Mouse (Mus musculus): ENCODE data around the gene Kdsr.

The Kdsr gene

GRCm38 (mm10) chr1:106759572-106760435 lies at the start of gene Kdsr:
Gene Kdsr (minus strand): TSS chr1:106759727.
- peak; percentile 89 for DNase-seq (ENCODE audit: low spot score)

DNA sequence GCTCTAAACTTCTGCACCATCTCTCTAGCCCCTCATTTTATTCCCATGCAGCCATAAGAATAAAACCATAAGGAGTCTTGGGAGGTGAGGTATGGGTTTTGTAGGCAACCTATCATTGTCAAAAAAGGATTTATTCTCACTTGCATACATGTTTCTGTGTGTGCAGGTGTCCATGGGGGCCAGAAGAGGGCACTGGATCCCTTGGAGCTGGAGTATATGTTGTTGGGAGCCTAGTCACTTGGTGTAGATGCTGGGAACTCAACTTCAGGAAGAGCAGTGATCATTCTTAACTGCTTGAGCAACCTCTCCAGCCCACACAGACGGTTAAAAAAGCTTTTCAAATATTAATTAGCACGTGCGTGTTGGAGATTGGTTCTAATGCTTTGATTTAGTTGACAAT lies 40.4 kb upstream of the Kdsr start:
- no peak for DNase-seq (ENCODE audit: low spot score)

- DNase-seq (ENCODE audit: low spot score), result no peak
Measured at GRCm38 (mm10) chr1:106799406-106799805, 39.9 kb upstream of the Kdsr start.

DNA sequence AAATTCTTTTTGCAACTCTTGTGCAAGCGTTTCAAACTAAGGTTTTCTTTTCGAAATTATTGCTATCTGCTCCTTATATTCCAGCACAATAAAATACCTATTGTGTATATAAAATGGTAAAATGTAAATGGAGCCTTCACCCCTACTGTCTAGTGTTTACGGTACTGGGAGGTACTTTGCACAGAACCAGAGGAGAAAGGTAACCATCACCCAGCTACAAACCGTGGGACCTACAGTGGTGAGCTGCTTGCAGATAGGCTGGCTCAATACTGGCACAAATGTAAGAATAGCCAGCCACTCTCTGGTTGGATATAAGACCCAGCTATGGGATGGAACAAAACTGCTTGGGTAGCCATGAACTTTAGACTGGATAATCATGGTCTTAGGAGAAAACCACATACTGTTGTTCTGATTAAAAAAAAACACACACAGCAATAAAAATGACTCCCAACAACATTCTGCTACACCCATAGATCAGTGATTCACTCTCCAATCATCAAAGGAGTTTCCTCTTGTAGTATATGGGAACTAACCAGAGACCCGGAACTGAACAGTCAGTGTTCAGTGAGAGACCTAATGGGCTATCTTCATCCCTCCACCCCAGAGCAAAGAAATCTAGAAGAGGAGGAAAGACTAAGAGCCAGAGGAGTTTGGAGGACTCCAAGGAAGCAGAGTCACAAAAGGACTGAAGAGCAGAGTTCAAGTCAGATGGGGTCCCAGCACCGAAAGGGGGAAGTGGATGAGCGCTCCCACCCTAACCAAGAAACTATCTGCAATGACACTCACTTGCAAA lies 37.7 kb upstream of the Kdsr start:
- no peak for DNase-seq (ENCODE audit: low spot score)

GRCm38 (mm10) chr1:106796542-106796924 lies 37.0 kb upstream of the Kdsr start, which contains the start of gene Vps4b:
Gene Vps4b (minus strand): TSS chr1:106796728.
- DNase-seq (ENCODE audit: low spot score), result peak; percentile 83

DNA sequence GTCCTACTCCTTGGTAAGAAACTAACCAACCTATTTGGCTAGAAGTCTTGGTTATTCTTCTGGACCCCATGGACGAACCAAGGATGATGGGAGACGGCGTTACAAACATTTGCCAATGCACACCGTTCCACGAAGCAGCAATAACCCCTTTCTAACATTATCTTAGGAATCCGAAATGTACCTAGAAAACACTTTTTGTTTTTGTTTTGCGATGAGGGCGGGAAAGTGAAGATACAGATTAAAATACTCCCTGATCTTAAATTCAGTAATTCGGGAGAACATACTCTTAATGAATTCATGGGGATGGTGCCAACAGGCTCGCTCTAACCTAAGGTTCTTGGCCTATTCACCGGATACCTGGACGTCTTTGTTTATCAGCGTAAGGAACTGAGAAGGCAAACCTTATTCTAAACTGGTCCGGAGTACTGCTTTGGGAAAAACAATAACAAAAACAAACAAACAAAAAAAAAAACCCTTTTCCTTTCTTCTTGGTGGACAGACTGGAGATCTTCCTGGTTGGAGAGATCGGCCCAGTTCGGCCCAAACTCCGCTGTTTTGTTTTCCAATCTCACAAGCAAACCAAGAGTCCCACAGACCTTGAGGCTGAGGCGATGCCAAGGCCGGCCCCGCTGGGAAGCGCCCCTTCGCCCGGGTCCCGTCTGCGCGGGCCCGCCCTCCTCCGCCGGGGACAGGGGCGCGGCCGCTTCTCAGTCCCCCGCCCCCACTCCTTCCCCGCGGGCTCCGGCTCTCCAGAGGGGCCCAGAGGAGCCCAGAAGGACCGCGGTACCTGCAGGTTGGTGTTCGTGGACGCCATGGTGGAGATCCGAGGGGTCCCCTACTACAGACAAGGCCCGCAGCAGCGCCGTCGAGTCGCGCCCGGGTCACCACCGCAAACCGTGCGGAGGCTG lies 36.4 kb upstream of the Kdsr start:
- no peak for DNase-seq (ENCODE audit: low spot score)

GRCm38 (mm10) chr1:106774896-106775295 lies 15.4 kb upstream of the Kdsr start:
- DNase-seq (ENCODE audit: low spot score), result no peak

- no peak for DNase-seq (ENCODE audit: low spot score)
Measured at GRCm38 (mm10) chr1:106774092-106774491, 14.6 kb upstream of the Kdsr start.

GRCm38 (mm10) chr1:106768773-106769172 lies 9.2 kb upstream of the Kdsr start:
- DNase-seq (ENCODE audit: low spot score), result no peak

- DNase-seq (ENCODE audit: low spot score), result no peak
Measured at GRCm38 (mm10) chr1:106765771-106766170, 6.2 kb upstream of the Kdsr start.

DNA sequence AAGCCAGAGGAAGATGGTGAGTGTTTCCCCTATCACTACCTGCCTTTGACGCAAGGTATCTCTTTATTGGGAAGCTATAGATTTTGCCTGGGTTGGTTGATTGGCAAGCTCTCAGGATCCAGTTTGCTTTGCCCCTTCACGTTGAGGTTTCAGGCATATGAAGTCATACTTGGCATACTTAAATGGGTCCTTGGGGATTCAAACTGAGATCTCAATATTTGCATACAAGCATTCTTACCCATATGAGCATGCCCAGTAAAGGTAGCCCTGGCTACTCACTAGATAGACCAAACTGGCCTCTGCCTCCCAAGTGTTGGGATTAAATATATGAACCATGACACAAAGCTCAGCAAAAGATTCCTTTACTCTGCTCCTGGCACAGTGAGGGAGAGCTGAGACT lies 5.3 kb upstream of the Kdsr start:
- no peak for DNase-seq (ENCODE audit: low spot score)

DNA sequence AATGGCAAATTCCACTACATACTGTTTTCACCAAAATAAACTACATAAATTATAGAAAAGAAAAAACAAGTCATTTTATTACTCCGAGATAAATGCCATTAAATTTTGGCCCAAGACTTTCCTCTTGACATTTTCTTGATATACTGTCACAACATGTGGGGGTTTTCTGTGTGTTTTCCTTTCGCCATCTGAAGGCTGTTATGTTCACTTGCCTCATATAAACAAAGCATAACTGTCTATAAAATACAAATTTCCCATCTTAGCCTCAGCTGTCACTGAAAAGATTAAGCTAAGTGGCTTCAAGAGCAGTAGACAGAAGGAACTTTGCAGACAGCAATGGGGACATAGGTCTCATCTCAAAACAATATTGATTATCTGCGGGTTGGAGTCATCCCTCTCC lies 4.8 kb upstream of the Kdsr start:
- DNase-seq (ENCODE audit: low spot score), result no peak

DNA sequence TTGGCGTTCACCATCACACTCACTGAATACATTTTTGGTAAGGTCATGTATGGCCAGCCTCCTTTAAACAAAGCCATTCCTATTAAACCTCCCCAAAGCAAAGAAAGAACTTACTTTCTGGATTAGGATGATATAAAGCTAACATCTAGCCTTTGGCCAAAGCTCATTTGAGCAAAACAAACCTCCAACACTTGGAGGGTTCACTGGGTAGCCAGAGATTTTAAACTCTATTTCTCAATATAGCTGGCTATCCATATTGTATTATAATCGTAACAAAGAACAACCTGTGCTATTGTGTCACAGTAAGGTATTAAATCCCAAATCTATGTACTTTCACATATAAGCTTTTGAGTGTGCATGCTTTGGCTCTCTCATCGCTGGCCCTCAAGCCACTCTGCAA lies 1.2 kb upstream of the Kdsr start:
- DNase-seq (ENCODE audit: low spot score), result no peak

- DNase-seq (ENCODE audit: low spot score), result peak; percentile 2
Measured at GRCm38 (mm10) chr1:106758734-106759571, 574 bp downstream of the Kdsr start.

GRCm38 (mm10) chr1:106756633-106757032 lies 2.9 kb downstream of the Kdsr start:
- no peak for DNase-seq (ENCODE audit: low spot score)

GRCm38 (mm10) chr1:106752013-106752412 lies 7.5 kb downstream of the Kdsr start:
- DNase-seq (ENCODE audit: low spot score), result no peak

- DNase-seq (ENCODE audit: low spot score), result no peak
Measured at GRCm38 (mm10) chr1:106750656-106751055, 8.9 kb downstream of the Kdsr start.

GRCm38 (mm10) chr1:106748555-106749315 lies 10.8 kb downstream of the Kdsr start:
- DNase-seq (ENCODE audit: low spot score), result no peak

DNA sequence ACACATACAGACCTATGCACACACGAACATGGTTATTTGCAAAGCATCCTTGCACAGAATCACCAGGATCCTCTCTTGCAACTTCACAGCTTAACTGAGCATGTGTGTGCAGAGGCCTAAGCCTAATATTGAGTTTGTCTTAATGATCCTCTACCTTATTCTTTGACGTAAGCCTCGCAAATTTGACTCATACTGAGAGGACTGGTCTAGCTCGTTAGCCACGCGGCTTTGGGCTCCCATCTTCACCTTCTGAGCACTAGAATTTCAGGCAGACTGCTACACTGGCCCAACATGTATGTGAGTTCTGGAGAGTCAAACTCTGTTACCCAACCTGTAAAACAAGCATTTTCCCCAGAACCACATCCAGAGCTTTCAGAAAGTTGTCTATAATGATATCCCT lies 16.5 kb downstream of the Kdsr start:
- no peak for DNase-seq (ENCODE audit: low spot score)

GRCm38 (mm10) chr1:106740735-106741134 lies 18.8 kb downstream of the Kdsr start:
- DNase-seq (ENCODE audit: low spot score), result no peak

Measured in spleen, adult 12 weeks (tissue).